Mouse (Mus musculus): Measurements from ENCODE around the gene Myh11. TPM values are rescaled to one million over a fixed set of nuclear protein-coding genes. Genes with fewer than 3 reads are reported as not detected.

The Myh11 gene
- polyA plus RNA-seq, 1 experiment from 2014 or later, result 0.70 TPM

- Histone ChIP-seq H3K36me3 (peaks cover 55% of the 10 kb centered on the region), H3K9me3 (no peaks in the 10 kb centered on the region), H3K4me1 (no peaks in the 10 kb centered on the region), H3K27me3 (ENCODE audit: insufficient read depth, poor library complexity, severe bottlenecking) (no peaks in the 10 kb centered on the region), H3K27ac (no peak overlapping the region), H3K4me3 (no peak overlapping the region)
- 90% methylated on average over 4 of the region's 4 CpGs for WGBS
- no peak for DNase-seq (ENCODE audit: low spot score)
Observed at GRCm38 (mm10) chr16:14151718-14152117, 139.5 kb downstream of the Myh11 start.

GRCm38 (mm10) chr16:14147712-14148111, 143.5 kb downstream of the Myh11 start:
- Histone ChIP-seq H3K27me3 (ENCODE audit: insufficient read depth, poor library complexity, severe bottlenecking) (no peaks in the 10 kb centered on the region), H3K36me3 (peaks cover 76% of the 10 kb centered on the region), H3K4me3 (no peak overlapping the region), H3K27ac (no peak overlapping the region), H3K4me1 (no peaks in the 10 kb centered on the region), H3K9me3 (no peaks in the 10 kb centered on the region)
- no peak for DNase-seq (ENCODE audit: low spot score)

MicroRNA genes within 50 kb of the gene (microRNA counts, 519-probe panel; counts per million panel counts)
- 2,723 counts per million, percentile 8 among the panel's probes with 10 or more counts for microRNA mmu-miR-484

Small RNA genes lying within 50 kb of the gene (microRNA-seq; reads per million reads assigned to microRNA genes)
- 1,506 reads per million, percentile 83 among the genes with 10 or more reads in this experiment for gene Mir484

Other genes starting within 250 kb of the Myh11 start
- 90.2 and 111 TPM in 2 replicates for gene Nde1, start 128.1 kb downstream of the Myh11 start, polyA plus RNA-seq (2016; fragmentation: Nextera tagmentation; extraction: Ambion mirVana)
- 10.0 and 10.6 TPM in 2 replicates for gene Marf1, start 128.0 kb downstream of the Myh11 start, polyA plus RNA-seq (2016; fragmentation: Nextera tagmentation; extraction: Ambion mirVana)
- 111 and 119 TPM in 2 replicates for gene Fopnl, start 26.0 kb upstream of the Myh11 start, polyA plus RNA-seq (2016; fragmentation: Nextera tagmentation; extraction: Ambion mirVana)
- 2.8 and 4.9 TPM in 2 replicates for gene Abcc1, start 70.2 kb upstream of the Myh11 start, polyA plus RNA-seq (2016; fragmentation: Nextera tagmentation; extraction: Ambion mirVana)

All from heart, embryonic 10.5 days (tissue).